Mouse (Mus musculus): ENCODE measurements around the gene Olfr1366. TPM values are rescaled to one million over a fixed set of nuclear protein-coding genes. Genes with fewer than 3 reads are reported as not detected.

Gene Olfr1366
- polyA plus RNA-seq, 1 experiment from 2014 or later = not detected

DNA sequence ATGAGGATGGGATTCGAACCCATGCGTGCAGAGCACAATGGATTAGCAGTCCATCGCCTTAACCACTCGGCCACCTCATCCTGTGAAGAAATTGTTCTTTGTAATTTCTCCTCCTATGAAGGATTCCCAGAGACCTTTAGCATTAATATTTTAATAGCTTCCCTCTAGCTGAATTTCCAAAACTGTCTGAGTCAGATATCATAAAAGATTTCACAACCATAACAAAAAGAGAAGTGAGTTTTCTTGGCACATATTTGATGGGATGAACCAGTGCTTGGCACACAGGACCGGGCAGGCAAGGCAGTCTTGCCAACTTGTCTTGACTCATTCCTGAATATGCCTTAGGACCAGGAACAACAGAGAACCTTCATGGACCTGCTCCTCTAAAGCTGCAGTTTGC lies 49.8 kb downstream of the Olfr1366 start:
- H3K27me3 ChIP-seq (ENCODE audit: insufficient read depth, low read length) = no peaks in the 10 kb centered on the region
- H3K36me3 ChIP-seq (replicated peaks; ENCODE audit: insufficient read depth, low read length) = no peaks in the 10 kb centered on the region
- H3K4me2 ChIP-seq (ENCODE audit: low read depth, low read length) = no peak overlapping the region
- TF ChIP-seq EP300 (IDR thresholded peaks at IDR 0.05; ENCODE audit: low read depth) = no peak
- TF ChIP-seq CTCF (IDR thresholded peaks at IDR 0.05; ENCODE audit: low read depth) = no peak
- ATAC-seq = no peak
- H3K9me3 ChIP-seq (ENCODE audit: low read length) = no peaks in the 10 kb centered on the region
- H3K4me1 ChIP-seq (ENCODE audit: insufficient read depth) = no peaks in the 10 kb centered on the region
- no peak for DNase-seq
- no peak overlapping the region for H3K27ac ChIP-seq (ENCODE audit: low read depth)
- H3K4me3 ChIP-seq (ENCODE audit: low read depth, low read length) = no peak overlapping the region
- no peak overlapping the region for H3K9ac ChIP-seq (replicated peaks)
- 85% methylated on average over 5 of the region's 5 CpGs for WGBS (ENCODE audit: insufficient replicate concordance)

DNA sequence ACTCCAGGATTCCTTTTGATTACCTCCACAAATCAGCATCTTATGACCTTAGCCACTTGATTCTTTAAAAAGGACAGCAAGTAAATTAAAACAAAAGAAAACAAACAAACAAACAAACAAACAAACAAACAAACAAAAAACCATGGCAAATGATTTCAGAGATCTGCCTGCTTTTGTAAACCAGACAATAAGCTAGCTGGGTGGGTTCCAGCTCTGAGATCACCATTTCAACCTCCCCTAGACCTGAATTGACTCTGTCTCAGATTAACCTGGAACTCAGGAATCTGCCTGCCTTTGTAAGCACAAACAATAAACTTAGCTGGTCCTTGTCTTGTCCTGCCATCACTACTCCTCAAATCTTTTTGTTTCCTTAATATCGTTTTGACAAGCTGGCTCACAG lies 55.7 kb downstream of the Olfr1366 start:
- H3K4me2 ChIP-seq (ENCODE audit: low read depth, low read length) = no peak overlapping the region
- TF ChIP-seq EP300 (IDR thresholded peaks at IDR 0.05; ENCODE audit: low read depth) = no peak
- TF ChIP-seq CTCF (IDR thresholded peaks at IDR 0.05; ENCODE audit: low read depth) = no peak
- 73% methylated on average over 1 of the region's 1 CpGs for WGBS (ENCODE audit: insufficient replicate concordance)
- H3K4me1 ChIP-seq (ENCODE audit: insufficient read depth) = no peaks in the 10 kb centered on the region
- H3K27ac ChIP-seq (ENCODE audit: low read depth) = no peak overlapping the region
- peaks cover 3% of the 10 kb centered on the region; the same call in 1 of the 2 replicates for H3K9me3 ChIP-seq (ENCODE audit: low read length)
- H3K27me3 ChIP-seq (ENCODE audit: insufficient read depth, low read length) = no peaks in the 10 kb centered on the region
- H3K9ac ChIP-seq (replicated peaks) = no peak overlapping the region
- DNase-seq (no peak), ATAC-seq (no peak)
- no peak overlapping the region for H3K4me3 ChIP-seq (ENCODE audit: low read depth, low read length)
- no peaks in the 10 kb centered on the region for H3K36me3 ChIP-seq (replicated peaks; ENCODE audit: insufficient read depth, low read length)

Other genes starting within 250 kb of the Olfr1366 start
- gene Gpx6, start 230.7 kb downstream of the Olfr1366 start, polyA plus RNA-seq (2015; fragmentation: Nextera tagmentation; extraction: Ambion mirVana) = 0.08 and 0.18 TPM in 2 replicates
- not detected in 2 replicates for gene Olfr1367, start 195.9 kb downstream of the Olfr1366 start, polyA plus RNA-seq (2015; fragmentation: Nextera tagmentation; extraction: Ambion mirVana)
- 2.4 and 2.7 TPM in 2 replicates for gene Zscan12, start 180.0 kb downstream of the Olfr1366 start, polyA plus RNA-seq (2015; fragmentation: Nextera tagmentation; extraction: Ambion mirVana)
- gene Zkscan3, start 140.1 kb downstream of the Olfr1366 start, polyA plus RNA-seq (2015; fragmentation: Nextera tagmentation; extraction: Ambion mirVana) = 22.2 and 24.6 TPM in 2 replicates
- gene Pgbd1, start 101.8 kb downstream of the Olfr1366 start, polyA plus RNA-seq (2015; fragmentation: Nextera tagmentation; extraction: Ambion mirVana) = 0.31 and 0.39 TPM in 2 replicates
- 13.3 and 15.2 TPM in 2 replicates for gene Zscan26, start 89.1 kb downstream of the Olfr1366 start, polyA plus RNA-seq (2015; fragmentation: Nextera tagmentation; extraction: Ambion mirVana)
- 2.0 TPM in 2 replicates for gene Nkapl, start 74.3 kb downstream of the Olfr1366 start, polyA plus RNA-seq (2015; fragmentation: Nextera tagmentation; extraction: Ambion mirVana)
- 0.77 and 0.78 TPM in 2 replicates for gene Zkscan4, start 63.9 kb downstream of the Olfr1366 start, polyA plus RNA-seq (2015; fragmentation: Nextera tagmentation; extraction: Ambion mirVana)
- not detected in 2 replicates for gene Gm10065, start 63.4 kb downstream of the Olfr1366 start, polyA plus RNA-seq (2015; fragmentation: Nextera tagmentation; extraction: Ambion mirVana)
- gene AK157302, start 47.6 kb downstream of the Olfr1366 start, polyA plus RNA-seq (2015; fragmentation: Nextera tagmentation; extraction: Ambion mirVana) = 0.52 and 0.70 TPM in 2 replicates
- 6.4 and 8.9 TPM in 2 replicates for gene Gm11273, start 41.4 kb downstream of the Olfr1366 start, polyA plus RNA-seq (2015; fragmentation: Nextera tagmentation; extraction: Ambion mirVana)
- 1.2 and 1.6 TPM in 2 replicates for gene Zkscan8, start 11.7 kb downstream of the Olfr1366 start, polyA plus RNA-seq (2015; fragmentation: Nextera tagmentation; extraction: Ambion mirVana)
- gene Olfr1535, start 17.1 kb upstream of the Olfr1366 start, polyA plus RNA-seq (2015; fragmentation: Nextera tagmentation; extraction: Ambion mirVana) = 0.02 TPM in 1 of 2 replicates, not detected in the other
- not detected in 2 replicates for gene Olfr1364, start 39.0 kb upstream of the Olfr1366 start, polyA plus RNA-seq (2015; fragmentation: Nextera tagmentation; extraction: Ambion mirVana)
- gene Olfr1362, start 71.2 kb upstream of the Olfr1366 start, polyA plus RNA-seq (2015; fragmentation: Nextera tagmentation; extraction: Ambion mirVana) = not detected in 2 replicates
- not detected in 2 replicates for gene Olfr11, start 99.7 kb upstream of the Olfr1366 start, polyA plus RNA-seq (2015; fragmentation: Nextera tagmentation; extraction: Ambion mirVana)
- gene Olfr1361, start 120.6 kb upstream of the Olfr1366 start, polyA plus RNA-seq (2015; fragmentation: Nextera tagmentation; extraction: Ambion mirVana) = not detected in 2 replicates
- gene Olfr1360, start 134.6 kb upstream of the Olfr1366 start, polyA plus RNA-seq (2015; fragmentation: Nextera tagmentation; extraction: Ambion mirVana) = not detected in 2 replicates
- gene Olfr1359, start 155.3 kb upstream of the Olfr1366 start, polyA plus RNA-seq (2015; fragmentation: Nextera tagmentation; extraction: Ambion mirVana) = not detected in 2 replicates
- 0.51 and 1.9 TPM in 2 replicates for gene Hist1h2bl, start 173.3 kb upstream of the Olfr1366 start, polyA plus RNA-seq (2015; fragmentation: Nextera tagmentation; extraction: Ambion mirVana)
- gene Hist1h2ai, start 173.6 kb upstream of the Olfr1366 start, polyA plus RNA-seq (2015; fragmentation: Nextera tagmentation; extraction: Ambion mirVana) = 16.4 and 20.2 TPM in 2 replicates
- gene Hist1h3h, start 174.9 kb upstream of the Olfr1366 start, polyA plus RNA-seq (2015; fragmentation: Nextera tagmentation; extraction: Ambion mirVana) = 7.1 and 8.7 TPM in 2 replicates
- 1.6 and 2.3 TPM in 2 replicates for gene Hist1h2bm, start 179.2 kb upstream of the Olfr1366 start, polyA plus RNA-seq (2015; fragmentation: Nextera tagmentation; extraction: Ambion mirVana)
- gene Hist1h4j, start 192.3 kb upstream of the Olfr1366 start, polyA plus RNA-seq (2015; fragmentation: Nextera tagmentation; extraction: Ambion mirVana) = 0.19 and 0.32 TPM in 2 replicates
- 2.4 and 3.6 TPM in 2 replicates for gene Hist1h4k, start 207.7 kb upstream of the Olfr1366 start, polyA plus RNA-seq (2015; fragmentation: Nextera tagmentation; extraction: Ambion mirVana)
- gene Hist1h2ak, start 211.0 kb upstream of the Olfr1366 start, polyA plus RNA-seq (2015; fragmentation: Nextera tagmentation; extraction: Ambion mirVana) = 44.2 and 62.3 TPM in 2 replicates
- 7.2 and 7.3 TPM in 2 replicates for gene Hist1h2bn, start 211.3 kb upstream of the Olfr1366 start, polyA plus RNA-seq (2015; fragmentation: Nextera tagmentation; extraction: Ambion mirVana)
- 20.0 and 27.9 TPM in 2 replicates for gene Hist1h1b, start 237.8 kb upstream of the Olfr1366 start, polyA plus RNA-seq (2015; fragmentation: Nextera tagmentation; extraction: Ambion mirVana)
- 95.1 and 107 TPM in 2 replicates for gene Hist1h3i, start 240.6 kb upstream of the Olfr1366 start, polyA plus RNA-seq (2015; fragmentation: Nextera tagmentation; extraction: Ambion mirVana)
- 8.4 and 11.4 TPM in 2 replicates for gene Hist1h2an, start 244.4 kb upstream of the Olfr1366 start, polyA plus RNA-seq (2015; fragmentation: Nextera tagmentation; extraction: Ambion mirVana)
- 2.4 and 4.6 TPM in 2 replicates for gene Hist1h2bp, start 244.7 kb upstream of the Olfr1366 start, polyA plus RNA-seq (2015; fragmentation: Nextera tagmentation; extraction: Ambion mirVana)

All from liver, postnatal 0 days (tissue).